Mouse (Mus musculus) ES-Bruce4 (cell line): Measurements from ENCODE around the gene Pex26.

Experiments
- CTCF ChIP-seq: IDR thresholded peaks from one replicate; pipeline ENCODE4 v1.8.1; 2011; ENCODE audit warnings: low read depth, low read length
- EP300 ChIP-seq: IDR thresholded peaks from 2 replicates; pipeline ENCODE4 v1.6.1; 2011; ENCODE audit warnings: low read depth, low read length; ENCODE audit not compliant: insufficient read depth

GRCm38 (mm10) chr6:121145010-121145604 is 38.4 kb upstream of the Pex26 start:
- TF ChIP-seq CTCF = no peak
- TF ChIP-seq EP300 = no peak
